Mouse (Mus musculus): ENCODE data around the gene Lexm. TPM values are rescaled to one million over a fixed set of nuclear protein-coding genes. Genes with fewer than 3 reads are reported as not detected.

Gene Lexm
- polyA plus RNA-seq, 1 experiment from 2014 or later: not detected

GRCm38 (mm10) chr4:106629374-106629773 is 12.3 kb upstream of the Lexm start:
- Histone ChIP-seq H3K9ac (replicated peaks; ENCODE audit: low read depth) (no peak overlapping the region), H3K9me3 (ENCODE audit: low read length) (no peaks in the 10 kb centered on the region), H3K27me3 (replicated peaks; ENCODE audit: insufficient read depth, low read length) (no peaks in the 10 kb centered on the region), H3K36me3 (ENCODE audit: insufficient read depth, low read length) (no peaks in the 10 kb centered on the region), H3K27ac (ENCODE audit: low read length) (no peak overlapping the region), H3K4me2 (replicated peaks; ENCODE audit: low read depth, low read length) (no peak overlapping the region), H3K4me3 (ENCODE audit: low read depth, low read length) (no peak overlapping the region), H3K4me1 (ENCODE audit: insufficient read depth, low read depth, low read length) (no peaks in the 10 kb centered on the region)
- WGBS: 42% methylated on average over 5 of the region's 5 CpGs
- TF ChIP-seq CTCF (IDR thresholded peaks at IDR 0.05) (no peak), EP300 (IDR thresholded peaks at IDR 0.05) (no peak)
- DNase-seq (ENCODE audit: low spot score): no peak
- no peak for ATAC-seq

GRCm38 (mm10) chr4:106628650-106629360 is 11.8 kb upstream of the Lexm start:
- no peaks in the 10 kb centered on the region for H3K36me3 ChIP-seq (ENCODE audit: insufficient read depth, low read length)
- ATAC-seq (peak; percentile 59), DNase-seq (ENCODE audit: low spot score) (peak; percentile 47)
- H3K4me3 ChIP-seq (ENCODE audit: low read depth, low read length): no peak overlapping the region
- no peak overlapping the region for H3K4me2 ChIP-seq (replicated peaks; ENCODE audit: low read depth, low read length)
- no peaks in the 10 kb centered on the region for H3K27me3 ChIP-seq (replicated peaks; ENCODE audit: insufficient read depth, low read length)
- no peaks in the 10 kb centered on the region for H3K9me3 ChIP-seq (ENCODE audit: low read length)
- no peak overlapping the region for H3K9ac ChIP-seq (replicated peaks; ENCODE audit: low read depth)
- WGBS: 22% methylated on average over 9 of the region's 9 CpGs
- no peak overlapping the region for H3K27ac ChIP-seq (ENCODE audit: low read length)
- no peaks in the 10 kb centered on the region for H3K4me1 ChIP-seq (ENCODE audit: insufficient read depth, low read depth, low read length)
- TF ChIP-seq EP300 (IDR thresholded peaks at IDR 0.05): no peak
- no peak for TF ChIP-seq CTCF (IDR thresholded peaks at IDR 0.05)

GRCm38 (mm10) chr4:106627809-106628208 is 10.8 kb upstream of the Lexm start:
- no peak overlapping the region for H3K27ac ChIP-seq (ENCODE audit: low read length)
- ATAC-seq: no peak

GRCm38 (mm10) chr4:106624271-106624670 is 7.2 kb upstream of the Lexm start:
- Histone ChIP-seq H3K4me3 (ENCODE audit: low read depth, low read length) (no peak overlapping the region), H3K36me3 (ENCODE audit: insufficient read depth, low read length) (no peaks in the 10 kb centered on the region), H3K27me3 (replicated peaks; ENCODE audit: insufficient read depth, low read length) (peaks cover 9% of the 10 kb centered on the region; the same call in 1 of the 2 replicates), H3K9ac (replicated peaks; ENCODE audit: low read depth) (no peak overlapping the region), H3K4me2 (replicated peaks; ENCODE audit: low read depth, low read length) (no peak overlapping the region), H3K9me3 (ENCODE audit: low read length) (no peaks in the 10 kb centered on the region), H3K27ac (ENCODE audit: low read length) (no peak overlapping the region), H3K4me1 (ENCODE audit: insufficient read depth, low read depth, low read length) (no peaks in the 10 kb centered on the region)
- TF ChIP-seq CTCF (IDR thresholded peaks at IDR 0.05): no peak
- TF ChIP-seq EP300 (IDR thresholded peaks at IDR 0.05): no peak
- DNase-seq (ENCODE audit: low spot score) (no peak), ATAC-seq (no peak)
- 66% methylated on average over 10 of the region's 10 CpGs for WGBS

More at GRCm38 (mm10) chr4:106627809-106628208, 10.8 kb upstream of the Lexm start:
- H3K27me3 ChIP-seq (replicated peaks; ENCODE audit: insufficient read depth, low read length): peaks cover 2% of the 10 kb centered on the region; the same call in 1 of the 2 replicates
- no peak overlapping the region for H3K9ac ChIP-seq (replicated peaks; ENCODE audit: low read depth)
- whole genome bisulfite sequencing: 72% methylated on average over 5 of the region's 5 CpGs
- no peak overlapping the region for H3K4me3 ChIP-seq (ENCODE audit: low read depth, low read length)
- no peak overlapping the region for H3K4me2 ChIP-seq (replicated peaks; ENCODE audit: low read depth, low read length)
- no peaks in the 10 kb centered on the region for H3K9me3 ChIP-seq (ENCODE audit: low read length)
- TF ChIP-seq CTCF (IDR thresholded peaks at IDR 0.05) (no peak), EP300 (IDR thresholded peaks at IDR 0.05) (no peak)
- H3K36me3 ChIP-seq (ENCODE audit: insufficient read depth, low read length): no peaks in the 10 kb centered on the region
- no peak for DNase-seq (ENCODE audit: low spot score)
- H3K4me1 ChIP-seq (ENCODE audit: insufficient read depth, low read depth, low read length): no peaks in the 10 kb centered on the region

- Histone ChIP-seq H3K9me3 (ENCODE audit: low read length) (no peaks in the 10 kb centered on the region), H3K27ac (ENCODE audit: low read length) (no peak overlapping the region), H3K27me3 (replicated peaks; ENCODE audit: insufficient read depth, low read length) (peaks cover 11% of the 10 kb centered on the region), H3K4me3 (ENCODE audit: low read depth, low read length) (peak overlapping the region; percentile 31; the same call in 1 of the 2 replicates), H3K4me2 (replicated peaks; ENCODE audit: low read depth, low read length) (peak overlapping the region; percentile 57), H3K4me1 (ENCODE audit: insufficient read depth, low read depth, low read length) (no peaks in the 10 kb centered on the region), H3K9ac (replicated peaks; ENCODE audit: low read depth) (no peak overlapping the region), H3K36me3 (ENCODE audit: insufficient read depth, low read length) (no peaks in the 10 kb centered on the region)
- ATAC-seq: 0 out of 2 replicates have a peak, but pooled peaks have one; percentile 4
- WGBS: 31% methylated on average over 26 of the region's 28 CpGs
- no peak for TF ChIP-seq EP300 (IDR thresholded peaks at IDR 0.05)
- no peak for TF ChIP-seq CTCF (IDR thresholded peaks at IDR 0.05)
- DNase-seq (ENCODE audit: low spot score): no peak
These were observed 5.7 kb upstream of the Lexm start for GRCm38 (mm10) chr4:106622712-106623111.

GRCm38 (mm10) chr4:106622030-106622493 is 5.0 kb upstream of the Lexm start, which contains the start of gene Ttc22:
Ttc22 (plus strand) TSS chr4:106622432.
- no peaks in the 10 kb centered on the region for H3K9me3 ChIP-seq (ENCODE audit: low read length)
- H3K27me3 ChIP-seq (replicated peaks; ENCODE audit: insufficient read depth, low read length): peaks cover 14% of the 10 kb centered on the region
- no peak for TF ChIP-seq EP300 (IDR thresholded peaks at IDR 0.05)
- TF ChIP-seq CTCF (IDR thresholded peaks at IDR 0.05): no peak
- peak within 1 kb of the TSS; percentile 31; the same call in 1 of the 2 replicates for H3K4me3 ChIP-seq (ENCODE audit: low read depth, low read length)
- no peak within 1 kb of the TSS for H3K9ac ChIP-seq (replicated peaks; ENCODE audit: low read depth)
- H3K36me3 ChIP-seq (ENCODE audit: insufficient read depth, low read length): no peaks in the 10 kb centered on the region
- peak within 1 kb of the TSS; percentile 57 for H3K4me2 ChIP-seq (replicated peaks; ENCODE audit: low read depth, low read length)
- DNase-seq (ENCODE audit: low spot score) (peak; percentile 57), ATAC-seq (peak; percentile 86)
- WGBS: 13% methylated on average over 16 of the region's 16 CpGs
- H3K27ac ChIP-seq (ENCODE audit: low read length): no peak within 1 kb of the TSS
- H3K4me1 ChIP-seq (ENCODE audit: insufficient read depth, low read depth, low read length): peaks cover 2% of the 10 kb centered on the region; the same call in 1 of the 2 replicates

Measured in lung, postnatal 0 days (tissue).